Mouse (Mus musculus) erythroblast, embryonic 14.5 days (primary cell): ENCODE data around the gene Nes.

Experiments used
- GATA1 ChIP-seq: IDR thresholded peaks from 2 replicates; pipeline ENCODE4 v1.6.1; 2012; ENCODE audit warnings: low read length, inconsistent platforms, mixed read lengths
- TAL1 ChIP-seq: IDR thresholded peaks from 3 replicates; pipeline ENCODE4 v1.6.1; 2012; ENCODE audit warnings: low read length, inconsistent platforms, mixed read lengths

- TF ChIP-seq GATA1 (no peak), TAL1 (no peak)
Observed at GRCm38 (mm10) chr3:87985505-87986320, 14.8 kb downstream of the Nes start.
